Mouse (Mus musculus) embryonic facial prominence, embryonic 13.5 days (tissue): Measurements from ENCODE around the gene Sbno2. TPM values are rescaled to one million over a fixed set of nuclear protein-coding genes. Genes with fewer than 3 reads are reported as not detected.

Experiments used
- ATAC-seq: fragments of 200-750 bp; cut with Nextera tagmentation; 2 replicates; pipeline ENCODE4 v1.8.0; 2017; ENCODE audit warnings: low read depth; ENCODE audit not compliant: insufficient number of reproducible peaks, insufficient read depth, low FRiP score, low TSS enrichment
- H3K27ac ChIP-seq: fragments of 300-500 bp; sonication (generic); 2 replicates; pipeline ENCODE4 v1.5.1; 2015; ENCODE audit warnings: moderate library complexity, mild to moderate bottlenecking, inconsistent platforms
- H3K27me3 ChIP-seq: fragments of 300-500 bp; sonication (generic); 2 replicates; pipeline ENCODE4 v1.6.1; 2015; ENCODE audit warnings: mild to moderate bottlenecking, inconsistent platforms
- H3K36me3 ChIP-seq: fragments of 300-500 bp; sonication (generic); 2 replicates; pipeline ENCODE4 v1.6.1; 2015; ENCODE audit warnings: mild to moderate bottlenecking, inconsistent platforms
- H3K4me1 ChIP-seq: fragments of 300-500 bp; sonication (generic); 2 replicates; pipeline ENCODE4 v1.6.1; 2015; ENCODE audit warnings: inconsistent platforms
- H3K4me2 ChIP-seq: fragments of 300-500 bp; sonication (generic); 2 replicates; pipeline ENCODE4 v1.6.1; 2015; ENCODE audit warnings: moderate library complexity, mild to moderate bottlenecking, inconsistent platforms
- H3K4me3 ChIP-seq: fragments of 300-500 bp; sonication (generic); 2 replicates; pipeline ENCODE4 v1.5.1; 2015; ENCODE audit warnings: mild to moderate bottlenecking, inconsistent platforms
- H3K9ac ChIP-seq: fragments of 300-500 bp; sonication (generic); 2 replicates; pipeline ENCODE4 v1.6.1; 2015; ENCODE audit warnings: mild to moderate bottlenecking, inconsistent platforms
- H3K9me3 ChIP-seq: fragments of 300-500 bp; sonication (generic); 2 replicates; pipeline ENCODE4 v1.6.1; 2016; ENCODE audit warnings: inconsistent platforms
- WGBS: fragments of 180-500 bp; shearing (Covaris S2); methylation state at CpG from one replicate; pipeline ENCODE4 v1.1.7; 2015; ENCODE audit warnings: mixed read lengths; 5-methylcytosine and 5-hydroxymethylcytosine counted together
- polyA plus RNA-seq: library from polyadenylated mRNA; unstranded; fragments of >200 nt; fragmentation: Nextera tagmentation; extraction: Ambion mirVana; gene quantifications from 2 replicates; pipeline ENCODE4 v1.2.1, GENCODE M21; 2015

Sbno2 gene
- polyA plus RNA-seq, 1 experiment from 2014 or later: 15.8 TPM

DNA sequence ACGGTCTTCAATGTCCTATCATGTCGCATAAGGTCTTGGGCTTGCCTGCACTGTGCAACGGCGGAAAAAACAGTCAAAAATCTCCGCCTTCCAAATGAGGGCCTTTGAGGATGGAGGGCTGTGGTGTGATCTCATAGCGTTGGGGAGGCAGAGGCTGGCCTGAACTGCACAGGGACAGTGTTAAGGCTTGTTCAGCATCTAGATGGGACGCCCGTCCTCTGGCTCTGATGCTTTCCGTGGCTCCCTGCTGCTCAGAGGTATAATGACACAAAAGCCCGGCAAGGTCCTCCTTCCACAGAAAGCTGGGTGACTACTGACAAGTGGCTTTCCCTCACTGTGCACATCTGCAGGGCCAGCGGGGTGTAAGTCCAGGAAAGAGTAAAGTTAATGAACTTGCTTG lies 85.2 kb downstream of the Sbno2 start:
- Histone ChIP-seq H3K9me3 (no peaks in the 10 kb centered on the region), H3K9ac (0 out of 2 replicates have a peak overlapping the region, but pooled peaks have one; percentile 52), H3K36me3 (no peaks in the 10 kb centered on the region), H3K4me2 (peak overlapping the region; percentile 44), H3K27ac (no peak overlapping the region), H3K27me3 (peaks cover 48% of the 10 kb centered on the region), H3K4me1 (peaks cover 24% of the 10 kb centered on the region), H3K4me3 (peak overlapping the region; percentile 14; the same call in 1 of the 2 replicates)
- WGBS: 31% methylated on average over 11 of the region's 11 CpGs
- ATAC-seq: no peak

GRCm38 (mm10) chr10:80019471-80020131 lies 85.8 kb downstream of the Sbno2 start:
- WGBS: 8% methylated on average over 20 of the region's 20 CpGs
- H3K4me2 ChIP-seq: peak overlapping the region; percentile 44

DNA sequence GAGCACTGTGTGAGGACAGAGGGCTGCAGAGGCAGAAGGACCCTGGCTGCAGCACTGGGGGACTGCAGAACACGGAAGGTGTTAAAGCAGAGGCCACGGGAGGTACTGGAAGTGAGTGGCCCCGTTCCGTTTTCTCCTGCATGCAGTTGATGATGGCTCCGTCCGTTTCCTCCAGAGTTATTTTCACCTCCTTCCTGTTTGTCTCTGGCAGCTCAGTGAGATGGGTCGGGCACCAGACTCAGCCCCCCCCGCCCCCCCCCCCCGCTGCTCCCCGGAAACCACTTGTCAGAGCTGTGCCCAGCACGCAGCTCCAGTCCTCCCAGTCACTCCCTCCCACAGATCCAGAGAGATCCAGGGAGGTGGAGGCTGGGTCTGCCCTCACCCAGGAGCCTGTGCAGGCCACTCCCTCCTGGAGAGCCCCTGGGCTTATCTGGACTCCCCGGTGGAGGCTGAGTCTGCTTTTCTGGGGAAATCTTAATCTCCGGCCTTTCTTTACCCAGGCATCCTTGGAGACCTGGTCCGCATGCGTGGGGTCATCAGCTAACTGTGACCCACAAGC lies 86.6 kb downstream of the Sbno2 start:
- Histone ChIP-seq H3K9me3 (no peaks in the 10 kb centered on the region), H3K36me3 (no peaks in the 10 kb centered on the region), H3K27ac (no peak overlapping the region), H3K4me2 (peak overlapping the region; percentile 26), H3K4me3 (no peak overlapping the region; the same call in 1 of the 2 replicates), H3K9ac (peak overlapping the region; percentile 27; the same call in 1 of the 2 replicates), H3K4me1 (peaks cover 24% of the 10 kb centered on the region), H3K27me3 (peaks cover 62% of the 10 kb centered on the region)
- 9% methylated on average over 15 of the region's 15 CpGs for WGBS
- no peak for ATAC-seq

More at GRCm38 (mm10) chr10:80019471-80020131, 85.8 kb downstream of the Sbno2 start:
- ATAC-seq: peak; percentile 28
- Histone ChIP-seq H3K36me3 (no peaks in the 10 kb centered on the region), H3K27me3 (peaks cover 54% of the 10 kb centered on the region), H3K9ac (peak overlapping the region; percentile 52; the same call in 1 of the 2 replicates), H3K9me3 (no peaks in the 10 kb centered on the region), H3K4me1 (peaks cover 24% of the 10 kb centered on the region), H3K4me3 (peak overlapping the region; percentile 14), H3K27ac (no peak overlapping the region)

GRCm38 (mm10) chr10:80017771-80018170 lies 87.6 kb downstream of the Sbno2 start:
- Histone ChIP-seq H3K27me3 (peaks cover 72% of the 10 kb centered on the region), H3K27ac (no peak overlapping the region)
- ATAC-seq: no peak

DNA sequence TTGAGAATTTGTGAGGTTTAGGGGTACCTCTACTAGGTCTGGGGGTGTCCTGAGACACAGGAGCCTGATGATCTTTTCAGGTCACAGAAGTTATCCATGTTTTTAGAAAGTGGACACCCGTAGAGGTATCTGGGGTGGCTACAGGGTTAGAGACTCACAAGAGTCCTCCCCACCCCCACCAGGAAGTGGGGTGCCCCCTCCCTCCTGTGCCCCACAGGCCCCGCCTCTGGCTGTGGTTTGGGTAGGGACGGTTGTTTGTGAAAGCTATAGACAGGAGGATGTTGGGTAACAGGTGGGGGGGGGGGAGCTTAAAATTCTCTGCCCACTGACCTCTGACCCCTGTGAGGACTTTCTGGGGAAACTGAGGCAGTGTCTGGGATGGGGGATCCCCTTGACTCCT lies 88.0 kb downstream of the Sbno2 start:
- Histone ChIP-seq H3K4me1 (peaks cover 27% of the 10 kb centered on the region), H3K27me3 (peaks cover 76% of the 10 kb centered on the region), H3K4me3 (no peak overlapping the region), H3K4me2 (no peak overlapping the region), H3K9ac (no peak overlapping the region; the same call in 1 of the 2 replicates), H3K9me3 (no peaks in the 10 kb centered on the region), H3K27ac (no peak overlapping the region), H3K36me3 (no peaks in the 10 kb centered on the region)
- WGBS: 65% methylated on average over 3 of the region's 3 CpGs
- ATAC-seq: no peak

More at GRCm38 (mm10) chr10:80017771-80018170, 87.6 kb downstream of the Sbno2 start:
- H3K9ac ChIP-seq: no peak overlapping the region; the same call in 1 of the 2 replicates
- H3K36me3 ChIP-seq: no peaks in the 10 kb centered on the region
- 79% methylated on average over 14 of the region's 14 CpGs for WGBS
- peaks cover 27% of the 10 kb centered on the region for H3K4me1 ChIP-seq
- H3K4me2 ChIP-seq: no peak overlapping the region
- no peaks in the 10 kb centered on the region for H3K9me3 ChIP-seq
- H3K4me3 ChIP-seq: no peak overlapping the region

GRCm38 (mm10) chr10:80016931-80017330 lies 88.4 kb downstream of the Sbno2 start:
- no peak overlapping the region for H3K27ac ChIP-seq
- H3K4me3 ChIP-seq: no peak overlapping the region
- peaks cover 27% of the 10 kb centered on the region for H3K4me1 ChIP-seq
- H3K36me3 ChIP-seq: no peaks in the 10 kb centered on the region
- ATAC-seq: no peak
- no peaks in the 10 kb centered on the region for H3K9me3 ChIP-seq
- WGBS: 92% methylated on average over 10 of the region's 10 CpGs
- peaks cover 80% of the 10 kb centered on the region for H3K27me3 ChIP-seq
- H3K9ac ChIP-seq: no peak overlapping the region
- H3K4me2 ChIP-seq: no peak overlapping the region

DNA sequence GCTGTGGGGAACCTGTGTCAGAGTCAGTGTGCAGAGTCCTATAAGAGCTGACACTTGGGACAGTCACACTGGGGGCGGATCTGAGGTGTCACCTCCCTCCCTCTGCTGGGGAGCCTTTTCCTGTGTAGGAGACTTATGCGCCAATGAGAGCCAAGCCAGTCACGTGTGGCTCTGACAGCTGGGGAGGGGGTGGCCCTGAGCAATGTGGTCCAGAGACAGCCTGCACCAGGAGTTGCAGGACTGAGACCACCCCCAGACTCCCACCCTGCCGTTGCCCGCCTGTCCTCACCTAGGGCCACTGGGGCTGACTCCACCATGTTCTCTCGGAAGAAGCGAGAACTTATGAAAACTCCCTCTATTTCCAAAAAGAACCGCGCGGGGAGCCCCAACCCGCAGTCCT lies 88.9 kb downstream of the Sbno2 start, which contains the start of gene Arhgap45:
Gene Arhgap45, plus strand, starts transcription at position 143 of the 400 bp plus-strand sequence.
- Histone ChIP-seq H3K9me3 (no peaks in the 10 kb centered on the region), H3K4me2 (no peak within 1 kb of the TSS), H3K4me3 (no peak within 1 kb of the TSS), H3K4me1 (peaks cover 27% of the 10 kb centered on the region), H3K9ac (no peak within 1 kb of the TSS; the same call in 1 of the 2 replicates), H3K27ac (no peak within 1 kb of the TSS), H3K36me3 (peaks cover 2% of the 10 kb centered on the region; the same call in 1 of the 2 replicates), H3K27me3 (peaks cover 85% of the 10 kb centered on the region)
- WGBS: 60% methylated on average over 11 of the region's 11 CpGs
- no peak for ATAC-seq

DNA sequence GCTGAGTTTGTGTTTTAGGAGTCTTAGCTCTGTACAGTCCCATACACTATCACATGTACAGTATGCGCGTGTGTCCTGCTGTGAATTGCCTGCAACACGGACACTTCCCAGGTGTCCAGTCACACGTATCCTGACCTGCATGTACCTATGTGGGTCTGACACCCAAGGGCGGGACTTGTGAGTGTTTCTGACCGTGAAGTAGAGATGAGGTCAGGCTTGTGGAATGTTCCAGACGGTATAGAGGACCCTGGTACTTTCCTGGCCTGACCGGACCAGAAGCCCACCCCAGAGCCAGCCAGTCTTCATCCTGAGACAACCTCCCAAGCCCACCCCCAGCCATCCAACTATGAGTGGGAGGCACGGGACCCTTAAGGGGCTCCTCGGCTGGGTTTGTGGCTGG lies 89.8 kb downstream of the Sbno2 start:
- Histone ChIP-seq H3K4me3 (no peak overlapping the region), H3K36me3 (peaks cover 10% of the 10 kb centered on the region), H3K4me1 (peaks cover 27% of the 10 kb centered on the region), H3K27ac (no peak overlapping the region), H3K9ac (no peak overlapping the region), H3K27me3 (peaks cover 85% of the 10 kb centered on the region), H3K4me2 (no peak overlapping the region), H3K9me3 (peaks cover 5% of the 10 kb centered on the region; the same call in 1 of the 2 replicates)
- no peak for ATAC-seq
- 79% methylated on average over 10 of the region's 10 CpGs for WGBS

- no peak overlapping the region for H3K4me3 ChIP-seq
- peaks cover 18% of the 10 kb centered on the region for H3K4me1 ChIP-seq
- H3K36me3 ChIP-seq: peaks cover 18% of the 10 kb centered on the region
- no peak overlapping the region for H3K4me2 ChIP-seq
- H3K27me3 ChIP-seq: peaks cover 76% of the 10 kb centered on the region
- ATAC-seq: no peak
- H3K9ac ChIP-seq: 0 out of 2 replicates have a peak overlapping the region, but pooled peaks have one; percentile 38
- WGBS: 21% methylated on average over 28 of the region's 28 CpGs
- no peak overlapping the region for H3K27ac ChIP-seq
- H3K9me3 ChIP-seq: peaks cover 9% of the 10 kb centered on the region
Observed at GRCm38 (mm10) chr10:80014484-80015290, 90.7 kb downstream of the Sbno2 start.

- H3K4me2 ChIP-seq: no peak overlapping the region
- H3K9ac ChIP-seq: no peak overlapping the region
- H3K4me1 ChIP-seq: peaks cover 7% of the 10 kb centered on the region
- peaks cover 9% of the 10 kb centered on the region for H3K9me3 ChIP-seq
- ATAC-seq: no peak
- peaks cover 65% of the 10 kb centered on the region for H3K27me3 ChIP-seq
- 22% methylated on average over 25 of the region's 25 CpGs for WGBS
- H3K4me3 ChIP-seq: peak overlapping the region; percentile 1; the same call in 1 of the 2 replicates
- H3K36me3 ChIP-seq: peaks cover 20% of the 10 kb centered on the region
- H3K27ac ChIP-seq: no peak overlapping the region
Observed at GRCm38 (mm10) chr10:80013609-80014008, 91.8 kb downstream of the Sbno2 start.

GRCm38 (mm10) chr10:80011740-80012139 lies 93.6 kb downstream of the Sbno2 start:
- Histone ChIP-seq H3K9ac (no peak overlapping the region), H3K4me1 (peaks cover 6% of the 10 kb centered on the region; the same call in 1 of the 2 replicates), H3K4me3 (no peak overlapping the region), H3K27ac (no peak overlapping the region), H3K27me3 (peaks cover 53% of the 10 kb centered on the region), H3K36me3 (peaks cover 20% of the 10 kb centered on the region), H3K4me2 (no peak overlapping the region), H3K9me3 (peaks cover 9% of the 10 kb centered on the region)
- no peak for ATAC-seq
- 88% methylated on average over 6 of the region's 6 CpGs for WGBS
